Mouse (Mus musculus) spleen, adult 18-20 months (tissue): Measurements from ENCODE around the gene Slc23a2.

Experiments
- DNase-seq, 2 experiments: peaks; one replicate each; pipeline ENCODE4 v3.0.0; 2022; ENCODE audit warnings: mixed read lengths in 2 of 2

The Slc23a2 gene

GRCm38 (mm10) chr2:132018156-132018555, 126.8 kb downstream of the Slc23a2 start:
- DNase-seq, result no peak

GRCm38 (mm10) chr2:132017611-132018010, 127.3 kb downstream of the Slc23a2 start:
- no peak for DNase-seq

GRCm38 (mm10) chr2:132016034-132016433, 128.9 kb downstream of the Slc23a2 start:
- no peak for DNase-seq

- no peak for DNase-seq
Measured at GRCm38 (mm10) chr2:132013152-132013551, 131.8 kb downstream of the Slc23a2 start.

GRCm38 (mm10) chr2:132010781-132011180, 134.1 kb downstream of the Slc23a2 start:
- no peak for DNase-seq

- DNase-seq, result no peak
Measured at GRCm38 (mm10) chr2:132008186-132008585, 136.7 kb downstream of the Slc23a2 start.

- DNase-seq, result no peak
Measured at GRCm38 (mm10) chr2:132007475-132007819, 137.5 kb downstream of the Slc23a2 start.

GRCm38 (mm10) chr2:132006561-132007474, 138.1 kb downstream of the Slc23a2 start:
- DNase-seq, result peak; percentile 60 to 72

GRCm38 (mm10) chr2:132005445-132005844, 139.5 kb downstream of the Slc23a2 start:
- no peak for DNase-seq

- DNase-seq, result peak in 1 of 2 experiments; percentile 46
Measured at GRCm38 (mm10) chr2:132004495-132005136, 140.3 kb downstream of the Slc23a2 start.

GRCm38 (mm10) chr2:132003916-132004315, 141.0 kb downstream of the Slc23a2 start:
- DNase-seq, result no peak
